Mouse (Mus musculus) left cerebral cortex, postnatal 14 days (tissue): ENCODE measurements around the gene Tst. TPM values are rescaled to one million over a fixed set of nuclear protein-coding genes. Genes with fewer than 3 reads are reported as not detected.

Source experiments
- DNase-seq, 2 experiments: peaks; one replicate each; pipeline ENCODE4 v3.0.0; 2021 to 2022; ENCODE audit warnings: low spot score in 2 of 2, mixed read lengths in 1 of 2
- intact Hi-C: fragments of 180-260 bp; cut with DNase I; formaldehyde crosslinking; loops from one replicate; pipeline ENCODE4 v1.15.1; 2025
- long read RNA-seq, 2 experiments: library from polyadenylated mRNA; stranded (forward); transcript quantifications; one replicate each; pipeline ENCODE4 v2.0.0; 2021
- total RNA-seq, 2 experiments: library from RNA; stranded (reverse); gene quantifications; 2 replicates each; pipeline ENCODE4 v1.2.3; 2021

Tst gene
- total RNA-seq = 10 to 100 TPM; 30.8 to 39.2 TPM
- long read RNA-seq, experiment 1, transcript Tst-201 (2 exons, 1,144 nt) = major isoform, 37 of 38 reads
- long read RNA-seq, experiment 1, partial matches to known transcripts = 0 of 38 reads
- long read RNA-seq, experiment 1, other reads (novel, unspliced or antisense) = 1 of 38 reads
- long read RNA-seq, experiment 2, transcript Tst-201 (2 exons, 1,144 nt) = major isoform, 26 of 26 reads
- long read RNA-seq, experiment 2, partial matches to known transcripts = 0 of 26 reads
- long read RNA-seq, experiment 2, other reads (novel, unspliced or antisense) = 0 of 26 reads

GRCm38 (mm10) chr15:78405517-78406211 lies at the start of gene Tst:
TSS of gene Tst (minus strand) at chr15:78405907.
- intact Hi-C loops = no loop called here

DNA sequence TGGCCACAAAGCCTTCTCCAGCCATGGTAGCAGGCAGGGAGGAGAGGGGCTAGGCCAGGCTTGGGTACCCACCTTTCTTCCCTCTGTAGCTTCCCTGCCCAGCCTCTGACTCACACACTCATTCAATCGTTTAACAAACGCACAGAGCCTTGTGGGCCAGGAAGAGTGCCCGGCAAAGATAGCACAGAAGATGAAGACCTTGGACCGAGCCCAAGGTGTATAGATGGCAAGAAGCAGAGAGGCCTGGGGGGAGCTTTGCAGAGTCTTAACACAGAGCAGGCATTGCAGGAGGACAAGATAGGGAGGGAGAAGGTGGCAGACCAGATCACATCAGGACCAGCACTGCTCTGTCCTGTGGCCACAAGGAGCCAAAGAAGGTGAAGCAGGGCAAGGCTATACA lies 49.5 kb upstream of the Tst start:
- no peak for DNase-seq
- intact Hi-C loops = loop anchor here (10.0 kb wide), 1 partner anchor 300 kb away; no protein-coding TSS in a partner anchor

More at GRCm38 (mm10) chr15:78405517-78406211, at the start of gene Tst:
- DNase-seq = peak; percentile 85 to 97

GRCm38 (mm10) chr15:78452929-78453328 lies 47.2 kb upstream of the Tst start:
- intact Hi-C loops = loop anchor here (10.0 kb wide), 1 partner anchor 302 kb away; no protein-coding TSS in a partner anchor
- no peak for DNase-seq

DNA sequence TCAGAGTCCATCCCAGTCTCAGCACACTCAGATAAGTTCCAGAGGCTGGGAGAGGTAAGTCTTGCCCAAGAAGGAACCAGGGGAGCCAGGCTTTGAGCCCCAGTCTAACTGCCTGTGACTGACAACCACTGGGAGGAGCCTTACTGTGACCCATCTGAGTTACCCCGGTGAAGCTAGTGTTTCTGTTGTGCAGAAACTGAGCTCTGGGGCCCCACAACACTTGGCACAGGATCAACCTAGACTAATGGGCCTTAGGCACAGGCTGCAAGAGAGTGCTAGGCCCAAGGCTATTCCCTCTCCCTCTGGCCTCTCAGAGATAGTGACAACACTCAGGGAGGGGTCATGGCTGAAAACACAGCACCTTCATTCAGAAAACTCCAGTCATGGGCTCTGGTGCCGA lies 45.5 kb upstream of the Tst start:
- DNase-seq = no peak
- intact Hi-C loops = loop anchor here (10.0 kb wide), 1 partner anchor 304 kb away; no protein-coding TSS in a partner anchor

- intact Hi-C loops = loop anchor here (10.0 kb wide), 1 partner anchor 304 kb away; no protein-coding TSS in a partner anchor
- DNase-seq = no peak
These were observed 44.7 kb upstream of the Tst start for GRCm38 (mm10) chr15:78450419-78450768.

DNA sequence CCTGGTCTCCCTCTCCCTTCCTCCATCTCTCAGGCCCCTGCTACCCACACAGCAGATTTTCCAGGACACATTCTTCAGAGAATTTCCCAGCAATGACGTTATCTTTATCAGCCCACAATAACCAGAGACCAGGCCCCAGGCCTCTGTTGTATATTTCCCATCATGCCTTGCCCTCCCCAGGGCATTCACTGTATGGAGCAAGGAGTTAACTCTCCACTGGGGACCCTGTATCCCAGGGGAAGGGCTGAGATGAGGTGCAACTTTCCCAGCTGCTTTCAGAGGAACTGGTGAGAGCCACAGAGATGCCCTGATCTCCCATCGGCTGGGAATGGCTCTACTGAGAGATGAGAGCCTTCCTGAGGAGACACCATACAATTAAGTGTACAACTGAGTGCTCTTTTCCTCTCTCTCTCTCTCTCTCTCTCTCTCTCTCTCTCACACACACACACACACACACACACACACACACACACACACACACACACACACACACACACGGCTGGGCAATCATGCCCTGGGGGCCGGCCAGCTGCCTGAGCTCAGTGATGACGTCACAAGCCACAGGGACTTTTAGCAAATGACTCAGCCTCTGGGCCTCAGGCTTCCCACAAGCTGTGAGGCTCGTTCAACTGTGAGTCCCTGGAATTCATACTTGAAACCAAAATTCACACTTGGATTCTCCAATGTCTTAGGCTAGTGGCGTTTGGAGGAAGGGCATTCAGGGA lies 44.1 kb upstream of the Tst start:
- intact Hi-C loops = loop anchor here (5.0 to 10.0 kb wide), 2 partner anchors 132 to 305 kb away; no protein-coding TSS in a partner anchor
- DNase-seq = peak; percentile 41 to 71

GRCm38 (mm10) chr15:78449131-78449530 lies 43.4 kb upstream of the Tst start:
- intact Hi-C loops = loop anchor here (5.0 kb wide), 1 partner anchor 133 kb away; no protein-coding TSS in a partner anchor
- DNase-seq = no peak

DNA sequence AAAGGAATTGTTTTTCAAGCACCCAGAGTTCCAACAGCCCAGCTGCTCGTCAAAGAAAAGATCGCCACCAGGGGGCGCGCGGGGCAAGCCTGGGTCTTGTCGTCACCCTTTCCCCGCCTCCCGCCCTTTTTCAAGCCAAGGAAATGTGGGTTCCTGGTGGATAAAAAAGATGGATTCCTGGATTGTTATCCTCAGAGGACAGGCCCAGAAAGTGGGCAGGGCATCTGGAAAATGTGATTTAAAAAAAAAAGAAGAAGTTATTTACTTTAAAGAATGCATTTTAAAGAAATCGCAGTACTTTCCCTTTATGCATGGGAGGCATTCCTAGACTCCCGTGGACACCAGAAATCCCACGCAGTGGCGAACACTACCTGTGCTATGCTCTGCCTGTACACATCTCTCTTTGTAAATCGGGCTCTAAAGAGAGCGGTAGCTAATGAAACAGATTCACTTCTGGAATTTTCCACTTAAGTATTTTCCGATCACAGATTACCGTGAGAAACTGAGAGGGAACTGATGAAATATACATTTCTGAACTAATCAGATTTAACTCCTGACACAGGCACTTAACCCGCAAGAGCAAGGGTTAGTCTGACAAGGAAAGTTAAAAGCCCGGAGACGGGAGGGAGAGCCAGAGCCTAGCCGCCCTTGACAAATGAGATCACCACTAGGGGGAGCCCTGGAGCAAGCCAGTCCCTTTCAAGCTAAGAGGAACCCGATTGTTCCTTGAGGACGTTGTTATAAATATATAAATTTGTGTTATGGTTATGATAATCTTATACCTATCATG lies 42.2 kb upstream of the Tst start:
- peak; percentile 97 for DNase-seq
- intact Hi-C loops = loop anchor here (2.0 to 5.0 kb wide), 2 partner anchors 81 to 134 kb away; no protein-coding TSS in a partner anchor

- intact Hi-C loops = loop anchor here (2.0 to 5.0 kb wide), 2 partner anchors 82 to 135 kb away; no protein-coding TSS in a partner anchor
- DNase-seq = no peak
These were observed 41.4 kb upstream of the Tst start for GRCm38 (mm10) chr15:78447121-78447520.

DNA sequence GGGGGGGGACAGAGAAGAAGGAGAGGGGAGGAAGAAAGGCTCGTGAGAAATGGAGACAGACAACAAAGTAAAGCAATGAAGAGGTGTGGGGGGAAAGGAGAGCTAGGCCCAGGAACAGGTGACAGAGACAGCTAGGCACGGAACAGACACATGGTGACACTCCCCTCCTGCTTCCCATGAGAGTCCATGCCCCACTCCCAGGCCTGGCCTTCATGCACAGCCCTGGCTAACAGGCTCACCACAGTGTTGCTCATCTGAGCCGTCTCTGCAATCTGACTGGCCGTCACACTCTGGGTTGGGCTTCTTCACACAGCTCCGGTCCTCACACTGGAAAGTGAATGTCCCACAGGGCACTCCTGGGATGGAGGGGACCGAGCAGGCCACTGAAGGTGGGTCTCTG lies 38.1 kb upstream of the Tst start:
- intact Hi-C loops = no loop called here

GRCm38 (mm10) chr15:78442231-78442630 lies 36.5 kb upstream of the Tst start:
- DNase-seq = no peak
- intact Hi-C loops = no loop called here

More for the DNA sequence above, 38.1 kb upstream of the Tst start:
- no peak for DNase-seq

- DNase-seq = no peak
- intact Hi-C loops = no loop called here
These were observed 33.3 kb upstream of the Tst start for GRCm38 (mm10) chr15:78438973-78439372.

GRCm38 (mm10) chr15:78438505-78438904 lies 32.8 kb upstream of the Tst start:
- no peak for DNase-seq
- intact Hi-C loops = no loop called here

DNA sequence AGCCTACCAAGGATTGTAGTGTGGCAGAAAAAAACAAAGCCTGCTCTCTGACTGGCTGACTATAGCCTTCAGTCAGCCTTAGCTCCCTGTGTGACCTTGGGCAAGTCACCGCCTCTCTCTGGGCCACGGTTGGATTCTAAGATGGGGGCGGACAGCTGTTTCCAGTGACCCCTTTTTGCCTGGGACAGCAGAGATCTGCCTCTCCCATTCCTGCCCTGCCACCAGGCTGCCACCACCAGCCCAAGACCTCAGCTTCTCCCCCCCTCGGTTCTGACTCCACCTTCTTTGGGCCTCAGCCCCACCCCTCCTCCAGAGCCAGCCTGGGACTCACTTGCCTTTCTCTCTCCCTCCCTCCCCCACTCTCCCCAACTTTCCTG lies 32.3 kb upstream of the Tst start:
- intact Hi-C loops = no loop called here
- no peak for DNase-seq

- DNase-seq = peak; percentile 66 to 69
- intact Hi-C loops = no loop called here
These were observed 31.7 kb upstream of the Tst start for GRCm38 (mm10) chr15:78437237-78438017.

- intact Hi-C loops = no loop called here
- DNase-seq = peak; percentile 85 to 95
These were observed 30.9 kb upstream of the Tst start for GRCm38 (mm10) chr15:78436380-78437192.

GRCm38 (mm10) chr15:78435681-78436080 lies 30.0 kb upstream of the Tst start:
- no peak for DNase-seq
- intact Hi-C loops = no loop called here
